Mouse (Mus musculus) kidney, embryonic 14.5 days (tissue): ENCODE results near the gene Rpn1. TPM values are rescaled to one million over a fixed set of nuclear protein-coding genes. Genes with fewer than 3 reads are reported as not detected.

Source experiments
- microRNA-seq: library from miRNA; unstranded; fragments of <30 nt; microRNA quantifications from one replicate; pipeline ENCODE4, GENCODE M21; 2016
- polyA plus RNA-seq: library from polyadenylated mRNA; unstranded; fragments of >200 nt; fragmentation: Nextera tagmentation; extraction: Ambion mirVana; gene quantifications from 2 replicates; pipeline ENCODE4 v1.2.1, GENCODE M21; 2014

Rpn1 gene
- polyA plus RNA-seq, 1 experiment from 2014 or later = 402 TPM

Small RNA genes within 50 kb of the gene (microRNA-seq; reads per million reads assigned to microRNA genes)
- not detected for gene Mir6376

Other genes starting within 250 kb of the Rpn1 start
- gene Gm45140, start 248.7 kb upstream of the Rpn1 start, polyA plus RNA-seq = 3.4 and 5.4 TPM in 2 replicates
- gene Isy1, start 245.7 kb upstream of the Rpn1 start, polyA plus RNA-seq = 61.5 and 63.5 TPM in 2 replicates
- 1,222 and 1,346 TPM in 2 replicates for gene Cnbp, start 233.4 kb upstream of the Rpn1 start, polyA plus RNA-seq
- 84.6 and 156 TPM in 2 replicates for gene Copg1, start 196.7 kb upstream of the Rpn1 start, polyA plus RNA-seq
- gene Hmces, start 170.5 kb upstream of the Rpn1 start, polyA plus RNA-seq = 53.4 and 60.4 TPM in 2 replicates
- gene H1fx, start 102.8 kb upstream of the Rpn1 start, polyA plus RNA-seq = 38.2 and 45.8 TPM in 2 replicates
- 151 and 222 TPM in 2 replicates for gene Rab7, start 39.2 kb upstream of the Rpn1 start, polyA plus RNA-seq
- gene Gata2, start 109.4 kb downstream of the Rpn1 start, polyA plus RNA-seq = 27.2 and 44.6 TPM in 2 replicates
- gene Dnajb8, start 137.8 kb downstream of the Rpn1 start, polyA plus RNA-seq = not detected in 2 replicates